Comparison of ENCODE assay signal across 8 mouse cellular contexts in genomic region chr10:80757717-80758116, GRCm38 (mm10). TPM values are rescaled to one million over a fixed set of nuclear protein-coding genes. Genes with fewer than 3 reads are reported as not detected.
DNase-seq lines count a peak whose midpoint lies in the region; ATAC-seq lines count a peak whose summit lies in the region.

No protein-coding gene starts in this region.

- 0 out of 2 replicates have a peak overlapping the region, but pooled peaks have one; percentile 98 for H3K4me2 ChIP-seq in forebrain, embryonic 12.5 days
- peak overlapping the region; percentile 89 for H3K4me2 ChIP-seq in neural tube, embryonic 15.5 days

- no peak for ATAC-seq in forebrain, embryonic 12.5 days (ENCODE audit: low FRiP score)
- ATAC-seq in neural tube, embryonic 15.5 days (ENCODE audit: low FRiP score) = no peak

- intact Hi-C loops in heart, postnatal 10 days (cut with DNase I) = loop anchor here (1.0 kb wide), 1 partner anchor 17 kb away; no protein-coding TSS in a partner anchor

- 0 out of 2 replicates have a peak overlapping the region, but pooled peaks have one; percentile 27 for H3K9ac ChIP-seq in forebrain, embryonic 12.5 days
- H3K9ac ChIP-seq in neural tube, embryonic 15.5 days (replicated peaks) = peak overlapping the region; percentile 21; the same call in 1 of the 2 replicates

- H3K36me3 ChIP-seq in forebrain, embryonic 12.5 days (replicated peaks) = no peaks in the 10 kb centered on the region; the same call in 1 of the 2 replicates
- H3K36me3 ChIP-seq in neural tube, embryonic 15.5 days = no peaks in the 10 kb centered on the region

- H3K27ac ChIP-seq in forebrain, embryonic 12.5 days = no peak overlapping the region
- 0 out of 2 replicates have a peak overlapping the region, but pooled peaks have one; percentile 28 for H3K27ac ChIP-seq in neural tube, embryonic 15.5 days (replicated peaks)

- 41% methylated on average over 5 of the region's 5 CpGs for WGBS in forebrain, embryonic 12.5 days
- 38% methylated on average over 5 of the region's 5 CpGs for WGBS in neural tube, embryonic 15.5 days

- H3K4me1 ChIP-seq in forebrain, embryonic 12.5 days = peaks cover 53% of the 10 kb centered on the region
- peaks cover 69% of the 10 kb centered on the region for H3K4me1 ChIP-seq in neural tube, embryonic 15.5 days

- no peaks in the 10 kb centered on the region for H3K27me3 ChIP-seq in forebrain, embryonic 12.5 days
- no peaks in the 10 kb centered on the region for H3K27me3 ChIP-seq in neural tube, embryonic 15.5 days (replicated peaks)

- H3K4me3 ChIP-seq in forebrain, embryonic 12.5 days (replicated peaks) = no peak overlapping the region
- H3K4me3 ChIP-seq in neural tube, embryonic 15.5 days (replicated peaks) = peak overlapping the region; percentile 73; the same call in 1 of the 2 replicates

- DNase-seq in CD4-positive, CD25-positive, alpha-beta regulatory T cell, adult 2 months (ENCODE audit: low read depth, low spot score) = peak; percentile 87
- peak; percentile 94 for DNase-seq in brain, adult 2 months (ENCODE audit: low read depth, low spot score)
- peak; percentile 93 to 94 for DNase-seq in heart, postnatal 10 days
- DNase-seq in kidney, postnatal 4 days = peak; percentile 81 to 87
- peak; percentile 81 to 88 for DNase-seq in lung, adult 18-20 months
- DNase-seq in thymus, postnatal 0 days (ENCODE audit: low spot score) = peak; percentile 77

- no peaks in the 10 kb centered on the region for H3K9me3 ChIP-seq in forebrain, embryonic 12.5 days
- no peaks in the 10 kb centered on the region for H3K9me3 ChIP-seq in neural tube, embryonic 15.5 days (replicated peaks)

RNA-seq across cellular contexts. Expression of gene Dot1l, which starts 2.7 kb away (rescaled TPM):
- polyA plus RNA-seq in forebrain, embryonic 12.5 days (2016; fragmentation: Nextera tagmentation; extraction: Ambion mirVana) = 27.6 and 28.2 TPM in 2 replicates
- total RNA-seq in heart, postnatal 10 days (2021) = 10 to 100 TPM; 66.3 to 67.6 TPM
- polyA plus RNA-seq in neural tube, embryonic 15.5 days (2015; fragmentation: Nextera tagmentation; extraction: Ambion mirVana) = 19.3 and 20.3 TPM in 2 replicates
- polyA plus RNA-seq in thymus, postnatal 0 days (2015; fragmentation: Nextera tagmentation; extraction: Ambion mirVana) = 10.5 and 15.0 TPM in 2 replicates

RNA-seq across cellular contexts. Expression of gene Ap3d1, which starts 15.7 kb away (rescaled TPM):
- polyA plus RNA-seq in forebrain, embryonic 12.5 days (2016; fragmentation: Nextera tagmentation; extraction: Ambion mirVana) = 87.5 and 89.3 TPM in 2 replicates
- total RNA-seq in heart, postnatal 10 days (2021) = 10 to 100 TPM; 47.6 to 52.5 TPM
- 108 and 115 TPM in 2 replicates for polyA plus RNA-seq in neural tube, embryonic 15.5 days (2015; fragmentation: Nextera tagmentation; extraction: Ambion mirVana)
- 48.0 and 54.8 TPM in 2 replicates for polyA plus RNA-seq in thymus, postnatal 0 days (2015; fragmentation: Nextera tagmentation; extraction: Ambion mirVana)

RNA-seq across cellular contexts. Expression of gene Sf3a2, which starts 40.3 kb away (rescaled TPM):
- polyA plus RNA-seq in forebrain, embryonic 12.5 days (2016; fragmentation: Nextera tagmentation; extraction: Ambion mirVana) = 77.1 and 89.4 TPM in 2 replicates
- total RNA-seq in heart, postnatal 10 days (2021) = 10 to 100 TPM; 36.8 to 41.4 TPM
- polyA plus RNA-seq in neural tube, embryonic 15.5 days (2015; fragmentation: Nextera tagmentation; extraction: Ambion mirVana) = 53.3 and 59.8 TPM in 2 replicates
- 62.7 and 80.3 TPM in 2 replicates for polyA plus RNA-seq in thymus, postnatal 0 days (2015; fragmentation: Nextera tagmentation; extraction: Ambion mirVana)

RNA-seq across cellular contexts. Expression of gene Plekhj1, which starts 40.7 kb away (rescaled TPM):
- 152 and 156 TPM in 2 replicates for polyA plus RNA-seq in forebrain, embryonic 12.5 days (2016; fragmentation: Nextera tagmentation; extraction: Ambion mirVana)
- total RNA-seq in heart, postnatal 10 days (2021) = 10 to 100 TPM; 32.6 to 32.9 TPM
- 135 and 146 TPM in 2 replicates for polyA plus RNA-seq in neural tube, embryonic 15.5 days (2015; fragmentation: Nextera tagmentation; extraction: Ambion mirVana)
- polyA plus RNA-seq in thymus, postnatal 0 days (2015; fragmentation: Nextera tagmentation; extraction: Ambion mirVana) = 137 and 140 TPM in 2 replicates

RNA-seq across cellular contexts. Expression of gene Amh, which starts 47.3 kb away (rescaled TPM):
- polyA plus RNA-seq in forebrain, embryonic 12.5 days (2016; fragmentation: Nextera tagmentation; extraction: Ambion mirVana) = 0.15 TPM in 1 of 2 replicates, not detected in the other
- total RNA-seq in heart, postnatal 10 days (2021) = under 1 TPM; 0.41 to 0.45 TPM
- not detected in 2 replicates for polyA plus RNA-seq in neural tube, embryonic 15.5 days (2015; fragmentation: Nextera tagmentation; extraction: Ambion mirVana)
- 0.08 TPM in 2 replicates for polyA plus RNA-seq in thymus, postnatal 0 days (2015; fragmentation: Nextera tagmentation; extraction: Ambion mirVana)
